Mouse (Mus musculus): ENCODE measurements around the gene Foxi3. TPM values are rescaled to one million over a fixed set of nuclear protein-coding genes. Genes with fewer than 3 reads are reported as not detected.

The Foxi3 gene
- polyA plus RNA-seq (2012) = not detected in 2 replicates

DNA sequence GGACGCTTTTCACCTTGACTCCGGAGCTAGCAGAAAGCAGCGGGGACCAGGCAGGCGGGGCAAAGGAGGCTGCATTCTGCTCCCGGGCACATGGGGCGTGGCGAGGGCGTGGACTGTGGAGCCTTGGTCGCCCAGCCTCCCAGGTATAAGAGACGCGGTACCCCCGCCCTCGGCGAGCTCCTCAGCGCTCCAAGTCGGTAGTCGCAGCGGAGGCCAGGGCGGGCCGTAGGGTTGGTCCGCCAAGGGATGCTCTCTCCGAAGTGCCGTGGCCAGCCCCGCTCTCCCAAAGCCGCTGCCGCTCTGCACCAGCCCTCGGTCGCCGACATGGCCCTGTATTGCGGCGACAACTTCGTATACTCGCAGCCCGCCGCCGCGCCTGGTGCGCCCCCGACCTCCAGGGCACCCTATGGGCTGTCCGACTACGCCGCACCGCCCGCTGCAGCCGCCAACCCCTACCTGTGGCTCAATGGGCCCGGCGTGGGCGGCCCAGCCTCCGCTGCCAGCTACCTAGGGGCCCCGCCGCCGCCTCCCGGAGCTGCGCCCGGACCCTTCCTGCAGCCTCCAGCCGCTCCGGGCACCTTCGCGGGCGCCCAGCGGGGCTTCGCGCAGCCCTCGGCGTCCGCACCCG lies at the start of gene Foxi3:
TSS of gene Foxi3 (plus strand) at position 247 of the 628 bp plus-strand sequence.
- peaks cover 1% of the 10 kb centered on the region; the same call in 1 of the 2 replicates for H3K4me1 ChIP-seq (ENCODE audit: control insufficient read depth)
- H3K4me3 ChIP-seq (replicated peaks) = no peak within 1 kb of the TSS
- no peaks in the 10 kb centered on the region for H3K36me3 ChIP-seq (ENCODE audit: control insufficient read depth)
- H3K9me3 ChIP-seq (ENCODE audit: control insufficient read depth, low read length) = peaks cover 5% of the 10 kb centered on the region; the same call in 1 of the 2 replicates
- TF ChIP-seq TAL1 (IDR thresholded peaks at IDR 0.05; ENCODE audit: low read length) = no peak
- TF ChIP-seq GATA1 (IDR thresholded peaks at IDR 0.05; ENCODE audit: low read length) = no peak
- peaks cover 85% of the 10 kb centered on the region for H3K27me3 ChIP-seq (ENCODE audit: control insufficient read depth)

DNA sequence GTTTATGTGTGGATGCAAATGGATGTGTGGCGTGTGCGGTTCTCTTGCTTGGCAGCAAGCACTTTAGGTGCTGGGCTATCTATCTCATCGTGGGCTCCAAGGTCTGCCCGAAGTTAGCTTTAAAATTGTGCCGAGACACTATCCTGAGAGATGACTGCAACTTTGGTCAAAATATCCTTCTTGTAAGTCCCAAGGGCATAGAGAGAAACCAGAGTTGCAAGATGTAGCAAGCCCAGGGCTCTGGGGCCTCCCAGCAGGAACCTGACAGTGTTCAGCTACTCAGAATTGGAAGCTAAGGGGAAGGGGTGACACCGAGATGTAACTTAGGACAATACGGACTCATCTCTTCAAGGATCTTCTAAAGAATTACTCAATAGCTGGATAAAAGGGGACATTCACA lies 46.8 kb upstream of the Foxi3 start:
- Histone ChIP-seq H3K27me3 (ENCODE audit: control insufficient read depth) (peaks cover 30% of the 10 kb centered on the region), H3K4me1 (ENCODE audit: control insufficient read depth) (peaks cover under 1% of the 10 kb centered on the region), H3K4me3 (replicated peaks) (no peak overlapping the region), H3K36me3 (ENCODE audit: control insufficient read depth) (peaks cover 18% of the 10 kb centered on the region), H3K9me3 (ENCODE audit: control insufficient read depth, low read length) (no peaks in the 10 kb centered on the region)
- TF ChIP-seq TAL1 (IDR thresholded peaks at IDR 0.05; ENCODE audit: low read length) (no peak), GATA1 (IDR thresholded peaks at IDR 0.05; ENCODE audit: low read length) (no peak)

DNA sequence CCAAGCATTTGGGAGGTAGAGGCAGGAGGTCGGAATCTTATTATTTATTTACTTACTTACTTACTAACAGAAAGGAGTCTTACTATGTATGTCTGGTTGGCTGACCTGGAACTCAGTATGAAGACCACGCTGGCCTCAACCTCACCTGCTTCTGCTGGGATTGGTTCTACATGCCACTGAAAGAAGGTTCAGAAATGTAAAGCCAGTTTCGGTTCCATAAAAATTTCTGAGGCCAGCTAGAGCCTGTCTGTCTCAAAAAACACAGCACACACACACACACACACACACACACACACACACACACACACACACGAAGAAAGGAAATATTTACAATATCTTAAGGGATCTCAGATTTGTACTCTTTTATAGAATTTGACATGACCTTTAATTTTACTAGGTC lies 46.0 kb upstream of the Foxi3 start:
- Histone ChIP-seq H3K36me3 (ENCODE audit: control insufficient read depth) (peaks cover 16% of the 10 kb centered on the region), H3K9me3 (ENCODE audit: control insufficient read depth, low read length) (no peaks in the 10 kb centered on the region), H3K27me3 (ENCODE audit: control insufficient read depth) (peaks cover 30% of the 10 kb centered on the region), H3K4me3 (replicated peaks) (no peak overlapping the region), H3K4me1 (ENCODE audit: control insufficient read depth) (no peaks in the 10 kb centered on the region; the same call in 1 of the 2 replicates)
- TF ChIP-seq TAL1 (IDR thresholded peaks at IDR 0.05; ENCODE audit: low read length) (no peak), GATA1 (IDR thresholded peaks at IDR 0.05; ENCODE audit: low read length) (no peak)

DNA sequence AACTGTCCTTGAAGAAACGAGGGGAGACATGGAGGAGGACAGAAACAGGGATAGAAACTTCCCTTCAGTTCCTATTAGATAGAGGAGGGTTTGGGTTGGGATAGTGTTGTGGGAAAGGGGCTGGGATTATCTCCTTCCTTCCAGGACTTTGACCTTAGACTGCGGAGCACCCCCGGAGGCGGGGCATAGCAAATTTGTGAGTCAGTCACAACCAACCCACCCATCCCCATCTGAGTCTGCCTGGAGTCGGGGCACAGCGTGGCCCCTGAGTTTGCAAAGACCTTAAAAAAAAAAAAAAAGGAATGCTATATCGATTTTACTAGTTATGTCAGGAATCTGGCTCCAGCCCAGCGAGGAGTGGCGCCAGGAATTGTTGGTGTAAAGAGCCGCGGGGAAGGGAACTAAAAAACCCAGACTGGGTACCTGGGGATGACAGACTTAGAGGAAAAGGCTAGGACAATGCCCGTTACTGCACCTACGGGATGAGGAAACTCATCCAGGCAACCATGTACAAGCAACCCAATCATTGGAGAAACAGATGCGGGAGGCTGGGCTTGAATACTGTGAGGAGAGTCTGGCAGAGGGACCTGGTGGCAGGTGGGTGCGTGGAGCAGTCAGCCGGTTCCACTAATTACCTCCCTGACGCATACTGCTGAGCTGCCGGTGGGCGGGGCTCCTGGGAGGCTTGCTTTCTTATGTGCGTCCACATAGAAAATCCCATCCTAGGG lies 44.5 kb upstream of the Foxi3 start:
- H3K27me3 ChIP-seq (ENCODE audit: control insufficient read depth) = peaks cover 30% of the 10 kb centered on the region
- no peaks in the 10 kb centered on the region for H3K9me3 ChIP-seq (ENCODE audit: control insufficient read depth, low read length)
- H3K4me3 ChIP-seq (replicated peaks) = no peak overlapping the region

GRCm38 (mm10) chr6:70912396-70912765 lies 44.0 kb upstream of the Foxi3 start:
- Histone ChIP-seq H3K27me3 (ENCODE audit: control insufficient read depth) (peaks cover 30% of the 10 kb centered on the region), H3K36me3 (ENCODE audit: control insufficient read depth) (no peaks in the 10 kb centered on the region), H3K4me3 (replicated peaks) (no peak overlapping the region), H3K9me3 (ENCODE audit: control insufficient read depth, low read length) (no peaks in the 10 kb centered on the region), H3K4me1 (ENCODE audit: control insufficient read depth) (no peaks in the 10 kb centered on the region)
- TF ChIP-seq TAL1 (IDR thresholded peaks at IDR 0.05; ENCODE audit: low read length) (no peak), GATA1 (IDR thresholded peaks at IDR 0.05; ENCODE audit: low read length) (no peak)

More for the DNA sequence above, 44.5 kb upstream of the Foxi3 start:
- H3K36me3 ChIP-seq (ENCODE audit: control insufficient read depth) = peaks cover under 1% of the 10 kb centered on the region; the same call in 1 of the 2 replicates
- H3K4me1 ChIP-seq (ENCODE audit: control insufficient read depth) = no peaks in the 10 kb centered on the region
- TF ChIP-seq GATA1 (IDR thresholded peaks at IDR 0.05; ENCODE audit: low read length) (no peak), TAL1 (IDR thresholded peaks at IDR 0.05; ENCODE audit: low read length) (no peak)

DNA sequence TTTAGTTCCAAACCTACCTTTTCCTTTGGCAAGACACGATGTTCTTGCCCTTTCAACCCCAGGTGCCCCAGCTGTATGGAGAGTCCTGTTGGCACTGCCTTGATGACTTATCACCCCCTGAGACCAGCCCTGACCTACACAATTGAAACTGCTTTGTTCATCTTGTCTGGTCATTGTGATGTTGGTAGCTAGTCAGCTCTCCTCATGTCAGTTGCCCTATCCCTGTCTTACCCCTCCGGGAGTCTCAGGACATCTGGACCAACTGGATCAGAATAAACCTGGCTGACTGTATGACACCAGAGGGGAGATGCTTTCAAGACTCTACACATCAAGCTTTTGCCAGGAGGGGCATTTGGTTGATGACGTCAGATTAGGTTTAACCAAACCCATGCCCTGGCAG lies 37.5 kb upstream of the Foxi3 start, which contains the start of gene Tex37:
TSS of gene Tex37 (minus strand) at position 101 of the 400 bp plus-strand sequence.
- Histone ChIP-seq H3K27me3 (ENCODE audit: control insufficient read depth) (peaks cover 7% of the 10 kb centered on the region), H3K36me3 (ENCODE audit: control insufficient read depth) (no peaks in the 10 kb centered on the region), H3K9me3 (ENCODE audit: control insufficient read depth, low read length) (no peaks in the 10 kb centered on the region), H3K4me3 (replicated peaks) (no peak within 1 kb of the TSS), H3K4me1 (ENCODE audit: control insufficient read depth) (no peaks in the 10 kb centered on the region)
- TF ChIP-seq GATA1 (IDR thresholded peaks at IDR 0.05; ENCODE audit: low read length) (no peak), TAL1 (IDR thresholded peaks at IDR 0.05; ENCODE audit: low read length) (no peak)

GRCm38 (mm10) chr6:70921274-70922074 lies 34.9 kb upstream of the Foxi3 start:
- no peak overlapping the region for H3K4me3 ChIP-seq (replicated peaks)
- no peaks in the 10 kb centered on the region for H3K4me1 ChIP-seq (ENCODE audit: control insufficient read depth)
- TF ChIP-seq GATA1 (IDR thresholded peaks at IDR 0.05; ENCODE audit: low read length) = no peak
- no peak for TF ChIP-seq TAL1 (IDR thresholded peaks at IDR 0.05; ENCODE audit: low read length)
- H3K9me3 ChIP-seq (ENCODE audit: control insufficient read depth, low read length) = no peaks in the 10 kb centered on the region
- H3K27me3 ChIP-seq (ENCODE audit: control insufficient read depth) = peaks cover 7% of the 10 kb centered on the region
- no peaks in the 10 kb centered on the region for H3K36me3 ChIP-seq (ENCODE audit: control insufficient read depth)

- TF ChIP-seq GATA1 (IDR thresholded peaks at IDR 0.05; ENCODE audit: low read length) = no peak
- no peak for TF ChIP-seq TAL1 (IDR thresholded peaks at IDR 0.05; ENCODE audit: low read length)
- no peaks in the 10 kb centered on the region for H3K4me1 ChIP-seq (ENCODE audit: control insufficient read depth)
- H3K36me3 ChIP-seq (ENCODE audit: control insufficient read depth) = no peaks in the 10 kb centered on the region
- no peak overlapping the region for H3K4me3 ChIP-seq (replicated peaks)
- no peaks in the 10 kb centered on the region for H3K27me3 ChIP-seq (ENCODE audit: control insufficient read depth)
- no peaks in the 10 kb centered on the region for H3K9me3 ChIP-seq (ENCODE audit: control insufficient read depth, low read length)
These were observed 24.5 kb upstream of the Foxi3 start for GRCm38 (mm10) chr6:70931801-70932200.

DNA sequence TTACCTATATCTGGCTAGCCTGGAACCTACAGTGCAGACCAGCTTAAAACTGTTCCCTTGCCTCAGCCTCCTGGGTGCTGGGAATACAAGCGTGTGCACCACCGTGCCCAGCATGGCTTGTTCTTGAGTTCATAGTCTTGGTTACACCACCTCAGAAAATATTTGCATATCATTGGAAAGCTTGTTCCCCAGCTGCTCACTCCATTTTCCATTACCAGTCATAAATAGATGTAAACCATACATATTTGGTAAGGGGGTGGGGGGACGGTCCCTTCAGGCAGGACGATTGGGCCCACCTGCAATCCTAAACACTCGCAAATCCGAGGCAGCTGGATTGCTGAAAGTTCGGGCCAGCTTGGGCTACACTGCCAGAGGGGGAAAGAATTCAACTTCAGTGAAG lies 3.1 kb upstream of the Foxi3 start:
- Histone ChIP-seq H3K36me3 (ENCODE audit: control insufficient read depth) (no peaks in the 10 kb centered on the region), H3K4me1 (ENCODE audit: control insufficient read depth) (peaks cover 1% of the 10 kb centered on the region; the same call in 1 of the 2 replicates), H3K4me3 (replicated peaks) (no peak overlapping the region), H3K27me3 (ENCODE audit: control insufficient read depth) (peaks cover 68% of the 10 kb centered on the region), H3K9me3 (ENCODE audit: control insufficient read depth, low read length) (peaks cover 5% of the 10 kb centered on the region; the same call in 1 of the 2 replicates)
- TF ChIP-seq TAL1 (IDR thresholded peaks at IDR 0.05; ENCODE audit: low read length) (no peak), GATA1 (IDR thresholded peaks at IDR 0.05; ENCODE audit: low read length) (no peak)
